ENCODE assay signal across 9 mouse cellular contexts in the genomic region with DNA sequence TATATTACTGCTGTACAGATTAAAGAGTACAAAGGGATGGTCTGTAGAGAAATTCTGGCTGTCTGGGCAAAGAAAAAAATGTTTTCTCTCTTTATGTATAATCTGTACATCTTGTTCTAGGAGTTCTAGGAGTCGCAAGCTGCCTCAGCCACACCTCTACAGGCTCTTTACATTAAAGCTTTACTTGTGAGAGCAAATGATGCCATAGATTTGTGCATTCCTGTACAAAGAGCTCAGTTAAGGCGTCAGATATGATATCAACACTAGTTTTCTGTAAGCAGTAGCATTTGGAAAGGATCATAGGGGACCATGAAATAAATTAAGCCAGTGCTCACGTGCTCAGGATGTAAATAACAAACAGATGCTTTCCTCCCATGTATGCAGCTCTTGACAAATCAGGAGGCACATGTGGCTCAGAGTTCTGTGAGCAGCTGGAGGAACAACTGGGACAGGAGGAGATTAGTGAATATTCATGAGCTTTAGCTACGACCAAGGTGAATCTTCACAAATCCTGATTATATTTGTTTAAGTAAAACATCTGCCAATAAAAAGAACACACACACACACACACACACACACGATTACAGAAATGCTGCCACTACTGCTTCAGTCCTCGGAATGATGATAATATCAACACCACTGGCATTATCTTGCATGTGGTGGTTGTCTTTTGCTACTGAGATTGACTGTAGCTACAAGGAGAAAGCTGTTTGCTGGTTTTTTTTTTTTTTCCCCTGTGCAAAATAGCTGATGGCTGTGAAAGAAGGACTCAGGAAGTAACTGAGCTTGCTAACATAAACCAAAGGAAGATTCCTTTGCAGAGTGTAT.
DNase-seq lines count a peak whose midpoint lies in the region; ATAC-seq lines count a peak whose summit lies in the region.
"Had no signal": no experiment of that assay in that cellular context is flagged by ENCODE, and none has a peak within 500 bp of the region (broad histone marks: within the 10 kb centered on the region; RNA-seq: fewer than 3 reads in every experiment).

No protein-coding gene starts in this region.

- H3K4me3 ChIP-seq in embryonic facial prominence, embryonic 11.5 days (ENCODE audit: low read depth, low read length): no peak overlapping the region
- H3K4me3 ChIP-seq in midbrain, embryonic 13.5 days (replicated peaks): no peak overlapping the region
- H3K4me3 ChIP-seq: megakaryocyte, embryonic 14.5 days had no signal

- intact Hi-C loops in left cerebral cortex, postnatal 25 days (cut with DNase I): loop anchor here (2.0 kb wide), 1 partner anchor 15 kb away; no protein-coding TSS in a partner anchor

- ATAC-seq in frontal cortex, adult (ENCODE audit: low TSS enrichment): peak; percentile 53
- no peak for ATAC-seq in embryonic facial prominence, embryonic 11.5 days (replicated peaks; ENCODE audit: insufficient number of reproducible peaks, low FRiP score, low TSS enrichment, low read depth)
- ATAC-seq in midbrain, embryonic 13.5 days: peak; percentile 85
- ATAC-seq in inflammation-experienced regulatory T-cells, adult 6 months: no peak

- H3K4me1 ChIP-seq in embryonic facial prominence, embryonic 11.5 days (ENCODE audit: control insufficient read depth, insufficient read depth, low read length): no peaks in the 10 kb centered on the region
- H3K4me1 ChIP-seq in midbrain, embryonic 13.5 days (replicated peaks): peaks cover 14% of the 10 kb centered on the region
- H3K4me1 ChIP-seq: megakaryocyte, embryonic 14.5 days had no signal

- no peak for DNase-seq in frontal cortex, postnatal 25 days (ENCODE audit: low spot score in 2 of 2)
- DNase-seq in left cerebral cortex, postnatal 25 days (ENCODE audit: low spot score in 2 of 2): peak; percentile 19 to 22
- no peak for DNase-seq in left cerebral cortex, adult 18-20 months (ENCODE audit: low spot score in 2 of 2)
- peak; percentile 70 for DNase-seq in embryonic facial prominence, embryonic 11.5 days (ENCODE audit: low spot score)
- no peak for DNase-seq in thymus, postnatal 0 days (ENCODE audit: low spot score)

- no peaks in the 10 kb centered on the region for H3K27me3 ChIP-seq in embryonic facial prominence, embryonic 11.5 days (ENCODE audit: control insufficient read depth, insufficient read depth, low read length)
- no peaks in the 10 kb centered on the region for H3K27me3 ChIP-seq in midbrain, embryonic 13.5 days

- WGBS in embryonic facial prominence, embryonic 11.5 days: 35% methylated on average over 6 of the region's 6 CpGs
- WGBS in midbrain, embryonic 13.5 days: 43% methylated on average over 6 of the region's 6 CpGs

- H3K36me3 ChIP-seq in embryonic facial prominence, embryonic 11.5 days (replicated peaks; ENCODE audit: control insufficient read depth, insufficient read depth, low read depth, low read length): no peaks in the 10 kb centered on the region
- H3K36me3 ChIP-seq in midbrain, embryonic 13.5 days: no peaks in the 10 kb centered on the region

- H3K4me2 ChIP-seq in embryonic facial prominence, embryonic 11.5 days (ENCODE audit: low read depth, low read length): no peak overlapping the region
- peak overlapping the region; percentile 17; the same call in 1 of the 2 replicates for H3K4me2 ChIP-seq in midbrain, embryonic 13.5 days (replicated peaks)

- no peaks in the 10 kb centered on the region for H3K9me3 ChIP-seq in embryonic facial prominence, embryonic 11.5 days (replicated peaks; ENCODE audit: control insufficient read depth, low read length)
- H3K9me3 ChIP-seq in midbrain, embryonic 13.5 days: no peaks in the 10 kb centered on the region
- H3K9me3 ChIP-seq: megakaryocyte, embryonic 14.5 days had no signal

- no peak overlapping the region for H3K9ac ChIP-seq in embryonic facial prominence, embryonic 11.5 days (replicated peaks; ENCODE audit: low read length)
- H3K9ac ChIP-seq in midbrain, embryonic 13.5 days (replicated peaks): no peak overlapping the region

- H3K27ac ChIP-seq in embryonic facial prominence, embryonic 11.5 days (replicated peaks; ENCODE audit: low read depth, low read length): no peak overlapping the region
- peak overlapping the region; percentile 75 for H3K27ac ChIP-seq in midbrain, embryonic 13.5 days

Comparison
In these comparisons a context has a peak if more than half of its experiments do, and no peak if none do; other contexts are left out.
1. DNase-seq: peak in left cerebral cortex, postnatal 25 days (2 of 2) and embryonic facial prominence, embryonic 11.5 days (single experiment); none in frontal cortex, postnatal 25 days (0 of 2), left cerebral cortex, adult 18-20 months (0 of 2) and thymus, postnatal 0 days (single experiment).
2. ATAC-seq: peak in frontal cortex, adult (single experiment) and midbrain, embryonic 13.5 days (single experiment); none in embryonic facial prominence, embryonic 11.5 days (single experiment) and inflammation-experienced regulatory T-cells, adult 6 months (single experiment).